Mouse (Mus musculus): ENCODE measurements around the gene Hsf3.
"Not testable (repeated sequence)": the region's sequence is repeated elsewhere in the genome, so short reads cannot be mapped to it uniquely, and the experiment has no call there.

Gene Hsf3

GRCm38 (mm10) chrX:96456201-96456963 is at the start of gene Hsf3:
Gene Hsf3, minus strand, starts transcription at chrX:96456294.
- DNase-seq (ENCODE audit: low read depth, low spot score): no peak

GRCm38 (mm10) chrX:96501580-96501979 is 45.5 kb upstream of the Hsf3 start:
- no peak for DNase-seq (ENCODE audit: low read depth, low spot score)

GRCm38 (mm10) chrX:96455149-96455548 is 945 bp downstream of the Hsf3 start, which contains the start of gene Heph:
Gene Heph, plus strand, starts transcription at chrX:96455359.
- DNase-seq (ENCODE audit: low read depth, low spot score): no peak

GRCm38 (mm10) chrX:96419383-96419782 is 36.7 kb downstream of the Hsf3 start:
- no peak for DNase-seq (ENCODE audit: low read depth, low spot score)

- DNase-seq (ENCODE audit: low read depth, low spot score): no peak
Observed at GRCm38 (mm10) chrX:96417733-96418132, 38.4 kb downstream of the Hsf3 start.

GRCm38 (mm10) chrX:96416970-96417369 is 39.1 kb downstream of the Hsf3 start:
- DNase-seq (ENCODE audit: low read depth, low spot score): no peak

- DNase-seq (ENCODE audit: low read depth, low spot score): not testable (repeated sequence)
Observed at GRCm38 (mm10) chrX:96415351-96415750, 40.7 kb downstream of the Hsf3 start.

GRCm38 (mm10) chrX:96339108-96339507 is 117.0 kb downstream of the Hsf3 start:
- DNase-seq (ENCODE audit: low read depth, low spot score): no peak

- DNase-seq (ENCODE audit: low read depth, low spot score): no peak
Observed at GRCm38 (mm10) chrX:96329764-96330163, 126.3 kb downstream of the Hsf3 start.

- DNase-seq (ENCODE audit: low read depth, low spot score): no peak
Observed at GRCm38 (mm10) chrX:96293338-96293737, 162.8 kb downstream of the Hsf3 start, which contains the start of gene Vsig4. Gene Vsig4, minus strand, starts transcription at chrX:96293438.

- no peak for DNase-seq (ENCODE audit: low read depth, low spot score)
Observed at GRCm38 (mm10) chrX:96256509-96256908, 199.6 kb downstream of the Hsf3 start.
